Mouse (Mus musculus): Measurements from ENCODE around the gene Kcnk4.

DNA sequence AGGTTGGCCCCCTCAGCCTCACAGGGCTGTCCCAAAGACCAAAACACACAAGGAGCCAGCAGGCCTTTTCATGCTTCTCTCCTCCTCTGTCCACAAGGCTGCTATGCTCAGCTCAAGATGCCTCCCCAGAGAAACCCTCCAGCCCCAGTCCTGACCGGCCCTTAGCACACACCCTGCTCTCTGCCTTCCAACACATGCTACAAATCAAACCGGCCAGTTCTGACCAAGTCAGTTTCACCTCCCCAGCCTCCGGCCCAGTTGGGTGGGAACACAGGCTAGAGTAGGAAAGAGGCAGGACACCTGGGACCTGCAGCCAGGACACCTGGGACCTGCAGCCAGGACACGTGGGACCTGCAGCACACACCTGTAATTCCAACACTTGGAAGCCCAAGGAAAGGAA is 17.8 kb downstream of the Kcnk4 start:
- TF ChIP-seq CTCF (IDR thresholded peaks at IDR 0.05; ENCODE audit: extremely low read depth, insufficient read depth, low read length) (no peak), POLR2A (IDR thresholded peaks at IDR 0.05; ENCODE audit: extremely low read depth, insufficient read depth, low read length) (no peak)

Data from cortical plate, adult 2 months (tissue).